Mouse (Mus musculus) right cerebral cortex, postnatal 36 days (tissue): ENCODE data around the gene Nt5c1b.

ENCODE experiments used
- DNase-seq, 2 experiments: peaks; one replicate each; pipeline ENCODE4 v3.0.0; 2022; ENCODE audit warnings: low spot score in 2 of 2, mixed read lengths in 1 of 2

Nt5c1b gene

DNA sequence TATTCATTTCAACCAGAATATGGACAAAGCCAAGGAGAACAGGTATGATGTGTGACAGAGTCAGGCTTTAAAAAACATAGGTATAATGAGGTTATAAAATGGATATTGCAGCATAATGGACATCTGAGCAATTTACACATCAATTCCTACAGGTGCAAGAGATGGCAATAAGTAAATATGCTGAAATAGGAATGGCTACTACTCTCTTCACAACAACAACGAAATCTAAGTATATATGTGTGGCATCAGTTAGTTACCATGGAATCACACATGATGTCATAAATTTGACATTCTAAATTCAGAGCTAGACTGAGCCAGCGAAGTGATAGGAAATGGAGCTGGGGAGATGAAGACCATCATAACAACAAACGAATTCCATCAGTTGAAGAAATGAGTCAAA lies at the start of gene Nt5c1b:
Nt5c1b (plus strand) TSS at position 301 of the 400 bp plus-strand sequence.
- no peak for DNase-seq

DNA sequence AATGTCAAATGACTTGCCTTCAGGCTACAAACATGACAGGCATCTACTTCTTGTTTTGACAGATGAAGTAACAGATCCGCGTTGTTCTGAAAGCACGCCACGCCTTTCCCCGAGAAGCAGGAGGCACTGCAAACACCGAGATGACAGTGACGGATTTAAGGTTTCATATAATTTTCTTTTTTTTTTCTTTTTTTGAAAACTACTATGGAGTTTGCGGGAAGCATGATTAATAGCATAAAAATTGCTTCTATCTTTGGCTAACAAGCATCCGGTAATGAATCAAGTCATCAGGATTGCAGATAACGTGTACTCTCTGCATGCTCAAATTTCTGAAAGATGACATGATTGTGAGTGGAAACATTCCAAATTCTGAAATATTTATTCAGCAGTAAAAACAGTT lies 42.1 kb upstream of the Nt5c1b start:
- no peak for DNase-seq

DNA sequence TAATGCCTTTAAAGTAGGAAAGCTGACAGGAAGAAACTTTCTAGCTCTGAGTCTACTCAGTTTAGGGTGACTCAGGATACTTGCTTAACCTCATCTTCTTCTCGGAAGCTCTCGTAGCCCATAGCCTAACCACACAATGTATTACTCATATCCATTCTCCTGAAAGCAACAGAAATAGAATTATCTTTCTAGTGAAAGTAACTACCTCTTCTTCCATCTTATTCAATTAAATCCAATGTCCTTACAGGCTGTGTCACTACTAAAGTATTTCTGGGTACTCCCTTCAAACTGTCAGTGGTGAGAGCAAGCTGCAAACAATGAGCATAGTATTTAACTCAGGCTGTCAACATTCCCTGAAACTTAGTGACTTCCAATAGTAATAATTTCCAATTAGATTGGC lies 40.3 kb upstream of the Nt5c1b start:
- DNase-seq: no peak

DNA sequence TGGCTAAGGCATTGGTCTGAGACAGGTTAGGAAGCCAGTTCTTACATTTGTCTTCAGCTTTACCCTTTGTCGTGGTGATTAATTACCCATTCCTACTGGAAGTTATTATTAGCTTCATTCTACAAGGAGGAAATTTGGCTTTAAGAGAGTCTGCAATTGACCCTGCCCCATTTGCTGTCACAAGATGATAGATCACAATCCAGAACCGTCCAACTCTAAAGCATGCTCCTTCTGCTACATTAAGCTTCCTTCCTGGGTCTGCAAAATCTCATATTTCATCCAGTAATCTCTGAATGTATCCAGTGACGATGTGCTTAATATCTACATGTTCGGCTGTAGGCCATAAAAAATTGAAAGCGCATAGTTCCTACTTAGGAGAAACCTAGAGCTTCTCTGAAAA lies 29.2 kb upstream of the Nt5c1b start:
- no peak for DNase-seq

DNA sequence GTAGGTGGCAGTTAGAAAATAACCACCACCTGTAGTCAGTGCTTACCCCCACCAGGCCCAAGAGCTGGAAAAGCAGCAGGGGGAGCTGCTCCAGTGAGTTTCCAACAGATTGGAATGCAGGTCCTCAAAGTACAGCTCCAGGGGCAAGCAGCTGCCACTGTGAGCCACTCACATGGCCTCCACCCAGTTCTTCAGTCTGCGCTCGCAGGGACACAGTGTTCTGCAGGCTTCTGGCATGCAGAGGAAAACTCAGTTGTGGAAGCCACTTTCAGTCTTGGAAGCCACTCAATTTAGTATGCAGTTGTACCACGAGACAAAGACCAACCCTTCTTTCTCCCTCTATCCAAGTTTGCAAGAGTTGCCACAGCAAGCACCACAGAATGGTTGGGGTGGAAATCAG lies 19.1 kb upstream of the Nt5c1b start:
- no peak for DNase-seq

DNA sequence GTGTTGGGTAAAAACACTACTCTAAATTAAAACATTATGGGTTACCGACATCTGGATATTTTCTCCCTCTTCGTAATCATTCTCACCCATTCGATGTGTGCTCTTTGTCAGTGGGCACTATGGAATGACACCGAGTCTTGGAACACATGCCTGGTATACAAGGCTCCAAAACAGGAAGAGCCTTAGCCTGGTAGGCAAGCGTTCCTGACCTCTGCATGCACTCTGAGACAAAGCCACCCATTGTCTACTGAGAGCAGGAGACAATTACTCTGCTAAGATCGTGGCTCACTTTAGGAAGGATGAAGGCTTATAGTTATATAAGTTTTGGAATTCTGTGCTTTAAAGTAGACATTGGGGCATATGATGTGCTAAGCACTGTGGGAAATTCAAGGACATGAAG lies 12.0 kb upstream of the Nt5c1b start:
- DNase-seq: no peak

DNA sequence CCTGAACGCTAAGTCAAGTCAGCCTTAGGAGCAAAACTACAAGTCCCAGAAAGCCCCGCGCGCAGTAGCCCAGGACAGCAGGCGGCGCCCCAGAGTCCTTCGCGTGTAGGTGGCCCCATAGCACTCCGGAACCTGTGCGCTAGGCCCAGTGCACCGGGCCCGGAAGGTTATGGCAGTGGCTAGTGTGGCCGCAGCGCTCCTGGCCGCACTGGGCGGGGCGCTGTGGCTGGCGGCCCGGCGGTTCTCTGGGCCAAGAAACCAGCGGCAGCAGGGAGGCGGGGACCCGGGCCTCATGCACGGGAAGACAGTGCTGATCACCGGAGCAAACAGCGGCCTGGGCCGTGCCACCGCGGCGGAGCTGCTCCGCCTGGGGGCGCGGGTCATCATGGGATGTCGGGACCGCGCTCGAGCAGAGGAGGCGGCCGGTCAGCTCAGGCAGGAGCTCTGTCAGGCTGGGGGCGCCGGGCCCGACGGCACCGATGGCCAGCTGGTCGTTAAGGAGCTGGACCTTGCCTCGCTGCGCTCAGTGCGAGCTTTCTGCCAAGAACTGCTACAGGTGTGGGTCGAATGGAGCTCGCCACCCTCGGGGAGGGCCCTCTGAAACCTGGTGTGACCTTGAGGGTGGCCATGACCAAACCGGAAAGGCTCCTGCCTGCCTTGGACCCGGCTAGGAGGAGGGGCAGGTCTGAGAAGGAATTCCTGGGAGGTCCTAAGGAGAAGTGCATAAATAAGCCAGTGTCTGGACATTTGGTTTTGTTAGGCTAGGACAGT lies 21.1 kb downstream of the Nt5c1b start, which contains the start of gene Rdh14:
Rdh14 (plus strand) TSS at position 102 of the 771 bp plus-strand sequence.
- DNase-seq: peak; percentile 94 to 96

DNA sequence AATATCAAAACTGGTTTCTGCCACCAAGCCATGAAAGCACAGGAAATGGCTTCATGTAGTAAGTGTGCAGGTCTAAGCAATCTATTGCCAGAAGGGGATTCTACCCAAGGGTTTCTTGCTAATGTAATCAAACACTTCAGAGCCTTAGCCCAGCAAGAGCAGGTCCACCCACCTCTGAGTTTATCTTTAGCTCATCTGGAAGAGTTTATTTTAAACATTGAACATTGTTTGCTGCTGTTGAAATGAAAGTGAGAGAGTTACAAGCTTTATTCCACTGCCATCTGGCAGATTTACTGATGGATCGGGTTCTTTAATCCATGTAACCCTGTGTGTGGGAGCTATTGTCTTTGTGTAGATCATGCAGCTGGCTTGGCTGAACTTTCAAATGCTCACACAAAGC lies 31.0 kb downstream of the Nt5c1b start:
- peak in 1 of 2 experiments; percentile 3 for DNase-seq

DNA sequence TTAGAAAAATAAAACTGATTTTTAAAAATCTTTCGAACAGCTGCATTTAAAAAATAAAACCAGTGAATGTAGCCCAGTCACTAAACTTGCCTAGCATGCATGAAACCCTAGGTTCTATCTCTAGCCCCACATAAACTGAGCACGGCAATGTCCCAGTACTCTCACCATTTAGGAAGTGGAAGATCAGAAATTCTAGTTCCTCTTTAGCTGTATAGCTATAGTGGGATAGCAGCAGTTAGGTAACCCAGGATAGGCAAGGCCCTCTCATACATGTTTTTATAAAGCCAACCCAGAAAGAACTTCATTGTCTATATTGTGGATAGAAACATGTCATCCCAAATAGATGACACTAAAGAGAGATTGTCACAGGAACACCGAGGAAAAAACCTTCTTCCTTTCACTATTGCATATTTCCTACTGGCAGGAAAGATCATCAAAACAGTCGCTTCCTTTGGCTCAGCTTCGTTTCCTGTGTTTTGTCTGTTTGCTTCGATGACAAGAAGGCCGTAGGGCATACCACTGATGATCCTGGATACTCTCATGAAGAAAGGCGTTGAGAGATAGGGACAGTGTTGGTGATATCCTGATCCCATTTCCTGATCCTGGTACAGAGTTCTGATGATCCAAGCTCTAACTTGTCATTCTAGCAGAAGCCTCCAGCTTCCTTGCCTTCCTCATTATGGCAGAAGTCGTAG lies 32.8 kb downstream of the Nt5c1b start:
- no peak for DNase-seq

DNA sequence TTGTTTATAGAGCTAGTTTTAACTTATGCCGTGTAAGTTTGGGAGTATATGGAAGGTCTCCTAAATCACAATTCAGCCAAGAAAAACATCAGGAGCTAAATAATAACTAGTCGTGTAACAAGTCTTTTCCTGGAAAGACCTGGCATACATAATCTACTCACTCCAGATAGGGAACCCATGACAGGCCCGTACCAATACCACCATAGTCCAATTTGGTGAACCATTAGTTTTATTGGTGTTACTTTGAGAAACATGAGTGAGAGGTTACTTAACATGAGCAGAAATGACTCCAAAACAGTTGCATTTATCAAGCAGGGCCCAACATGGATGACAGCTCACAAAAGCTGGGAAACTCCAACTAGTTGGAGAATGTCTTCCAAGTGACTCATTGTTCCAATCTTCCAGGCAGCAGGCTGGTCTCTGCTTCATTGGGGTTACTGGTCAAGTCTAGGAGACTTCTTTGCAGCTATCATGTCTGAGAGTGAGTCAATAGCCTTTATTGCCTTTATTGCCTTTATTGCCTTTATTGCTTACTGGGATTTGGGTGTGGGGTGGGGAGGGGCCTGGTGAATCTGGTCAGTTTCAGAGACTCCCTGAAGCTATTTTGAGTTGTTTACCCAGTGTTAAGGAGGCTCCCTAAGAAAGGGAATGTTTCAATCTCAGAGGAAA lies 40.9 kb downstream of the Nt5c1b start:
- DNase-seq: no peak

DNA sequence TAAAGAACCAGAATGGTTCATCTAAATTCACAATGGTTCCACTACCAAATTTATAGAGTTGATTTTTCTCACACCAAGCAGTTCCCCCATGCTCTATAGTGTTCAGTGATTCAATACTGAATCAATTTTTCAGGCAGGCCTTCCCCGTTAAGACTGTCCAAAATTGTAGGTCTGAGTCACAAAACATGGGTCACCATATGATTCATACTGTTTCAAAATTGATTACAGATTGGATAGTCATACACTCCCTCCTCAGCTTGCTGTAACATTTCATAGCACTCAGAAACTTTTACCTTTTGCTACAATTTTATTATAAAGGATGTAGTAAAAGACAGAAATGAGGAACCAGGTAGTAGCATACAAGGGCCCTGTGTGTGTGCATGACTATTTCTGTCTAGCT lies 41.7 kb downstream of the Nt5c1b start:
- DNase-seq: no peak

DNA sequence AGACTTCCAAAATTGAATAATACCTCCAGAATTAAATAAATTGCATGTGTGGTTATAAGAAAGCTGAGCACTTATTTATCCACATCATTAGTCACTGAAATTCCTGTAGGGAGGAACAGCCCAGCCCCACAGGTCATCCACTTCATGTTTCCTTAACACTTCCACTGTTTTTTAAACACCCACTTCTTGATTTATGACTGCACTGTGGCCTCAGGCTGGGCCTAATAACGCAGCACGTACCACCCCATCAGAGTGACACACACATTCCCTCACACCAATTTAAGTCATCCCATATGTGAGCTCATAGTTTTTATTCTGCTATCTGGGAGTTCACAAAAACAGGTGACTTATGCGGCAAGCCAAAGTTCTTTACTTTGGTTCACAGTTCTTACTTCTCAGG lies 52.6 kb downstream of the Nt5c1b start:
- no peak for DNase-seq

DNA sequence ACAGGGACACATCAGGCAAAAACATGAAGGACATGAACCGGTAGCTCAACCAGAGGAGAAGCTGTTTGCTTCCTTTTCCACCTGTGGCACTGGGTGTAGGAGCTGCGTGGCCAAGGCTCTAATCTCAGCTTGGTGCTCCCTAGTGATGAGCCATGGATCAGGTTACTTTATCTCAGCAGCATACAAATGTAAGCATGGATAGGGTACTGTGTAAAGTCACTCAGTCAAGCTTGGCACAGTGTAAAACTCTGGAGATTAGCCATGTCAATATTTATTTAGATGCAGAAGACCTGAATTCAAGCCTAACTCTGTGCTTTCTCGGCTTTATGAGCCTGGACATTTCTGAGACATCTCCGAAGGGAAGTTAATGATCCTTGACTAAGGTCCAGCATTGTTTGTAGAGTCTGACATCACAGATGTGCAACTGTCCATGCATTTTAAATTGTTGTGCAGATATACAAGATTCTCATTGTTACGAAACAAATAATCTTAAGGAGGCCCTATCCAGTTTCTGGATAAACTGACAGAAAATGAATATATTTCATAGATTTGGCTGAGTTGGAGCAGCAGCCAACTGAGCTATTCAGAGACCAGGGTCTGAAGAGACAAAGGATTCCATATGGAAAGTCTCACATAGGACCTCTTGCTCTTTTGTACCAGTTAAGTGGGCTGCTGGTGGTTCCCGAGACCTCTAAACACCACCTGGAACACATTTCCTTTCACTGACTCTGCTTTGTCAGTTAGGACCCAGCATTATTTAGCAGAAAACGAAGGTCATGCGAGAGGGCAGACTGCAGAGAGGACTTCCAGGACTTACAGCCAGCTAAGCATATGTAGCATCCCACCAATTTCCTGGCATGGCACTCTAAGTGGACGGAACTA lies 56.5 kb downstream of the Nt5c1b start:
- DNase-seq: no peak

DNA sequence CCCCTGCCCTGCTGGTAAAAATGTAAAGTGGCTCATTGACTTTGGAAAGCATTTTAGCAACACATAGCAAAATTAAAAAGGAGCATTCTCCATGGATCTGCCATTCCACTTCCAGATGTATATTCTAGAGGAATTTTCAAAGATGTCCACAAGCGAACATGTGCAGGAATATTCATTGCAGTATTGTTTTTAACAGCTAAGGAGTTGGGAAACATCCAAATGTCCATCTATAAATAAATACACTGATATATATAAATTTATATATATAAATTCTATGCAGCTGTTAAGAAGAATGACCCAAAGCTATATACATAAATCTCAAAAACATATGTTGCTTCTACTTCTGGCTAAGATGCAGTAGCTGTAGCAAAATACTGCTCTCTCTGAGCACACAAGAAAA lies 61.2 kb downstream of the Nt5c1b start:
- DNase-seq: no peak

DNA sequence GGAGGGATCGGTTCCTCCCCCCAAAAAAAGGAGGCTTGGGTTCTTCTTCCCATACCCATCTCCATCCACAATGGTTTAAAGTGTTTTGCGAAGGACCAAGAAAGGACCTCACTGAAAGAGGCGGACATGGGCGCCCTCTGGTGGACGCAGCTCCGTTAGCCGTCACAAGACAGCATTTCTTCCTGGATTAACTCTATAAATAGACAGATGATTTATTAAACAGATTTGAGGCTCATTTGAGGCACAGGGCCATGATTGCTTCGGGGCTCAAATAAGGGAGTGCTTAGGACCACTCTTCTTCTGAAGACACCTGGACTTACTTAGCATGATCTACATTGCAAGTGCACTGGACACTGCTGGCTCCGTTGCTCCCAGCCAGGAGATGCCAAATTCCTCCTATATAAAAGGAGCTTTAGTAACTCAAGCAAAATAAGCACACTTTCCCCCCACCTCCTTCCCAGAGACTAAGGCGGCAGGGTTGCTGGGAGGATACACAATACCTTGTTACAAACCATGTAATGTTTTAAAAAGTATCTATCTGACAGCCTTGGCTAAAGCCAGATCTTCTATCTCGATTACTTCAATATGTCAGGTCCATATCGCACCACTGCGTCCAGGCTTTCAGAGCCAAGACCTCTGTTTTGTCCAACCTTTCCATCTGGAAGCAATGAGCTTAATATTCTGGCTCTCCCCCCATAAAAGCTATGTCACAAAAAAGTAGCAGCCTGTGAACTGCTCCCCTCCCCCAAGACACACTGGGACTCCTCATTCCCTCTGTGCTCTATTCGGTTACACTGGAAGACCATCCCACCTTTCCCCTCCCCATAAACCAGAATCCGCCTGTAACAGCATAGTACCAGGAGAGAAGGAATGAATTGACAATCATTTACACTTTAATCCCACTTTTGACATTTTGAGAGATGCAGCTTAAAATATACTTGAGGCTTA lies 68.6 kb downstream of the Nt5c1b start:
- DNase-seq: peak; percentile 48 to 69
